Mouse (Mus musculus) cerebellum, adult 2 months (tissue): ENCODE data around the gene Pdf.

Experiments
- CTCF ChIP-seq: fragments of 200-500 bp; IDR thresholded peaks from 2 replicates; pipeline ENCODE4 v1.5.1; 2011; ENCODE audit warnings: low read depth, mild to moderate bottlenecking, control low read depth, low read length, moderate library complexity, borderline replicate concordance; ENCODE audit not compliant: insufficient read depth
- POLR2A ChIP-seq: fragments of 200-500 bp; IDR thresholded peaks from 2 replicates; pipeline ENCODE4 v1.6.1; 2011; ENCODE audit warnings: low read length, control low read depth, borderline replicate concordance; ENCODE audit not compliant: insufficient read depth

DNA sequence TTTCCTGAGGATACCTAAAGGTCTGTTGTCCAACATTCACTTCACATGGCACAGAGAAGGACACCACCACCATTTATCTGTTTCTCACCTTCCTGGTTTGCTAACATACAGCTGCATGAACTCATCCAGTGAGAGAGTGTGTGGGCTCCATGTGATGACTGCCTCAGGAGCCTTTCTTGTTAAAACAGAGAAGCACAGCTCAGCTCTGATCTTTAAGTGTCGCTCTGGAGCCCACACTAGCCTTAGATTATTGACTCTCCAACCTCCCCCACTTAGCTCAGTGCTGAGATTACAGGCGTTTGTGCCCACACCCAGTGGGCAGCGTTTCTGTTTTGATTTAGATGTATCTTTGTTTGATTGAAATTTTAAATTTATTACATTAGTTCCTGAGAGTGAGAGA is 40.6 kb downstream of the Pdf start:
- TF ChIP-seq POLR2A (no peak), CTCF (no peak)
